Mouse (Mus musculus) kidney, postnatal 25 days (tissue): ENCODE results near the gene 2310039H08Rik.

ENCODE experiments used
- DNase-seq, 2 experiments: peaks; one replicate each; pipeline ENCODE4 v3.0.0; 2021; ENCODE audit warnings: mixed read lengths in 2 of 2

2310039H08Rik gene

DNA sequence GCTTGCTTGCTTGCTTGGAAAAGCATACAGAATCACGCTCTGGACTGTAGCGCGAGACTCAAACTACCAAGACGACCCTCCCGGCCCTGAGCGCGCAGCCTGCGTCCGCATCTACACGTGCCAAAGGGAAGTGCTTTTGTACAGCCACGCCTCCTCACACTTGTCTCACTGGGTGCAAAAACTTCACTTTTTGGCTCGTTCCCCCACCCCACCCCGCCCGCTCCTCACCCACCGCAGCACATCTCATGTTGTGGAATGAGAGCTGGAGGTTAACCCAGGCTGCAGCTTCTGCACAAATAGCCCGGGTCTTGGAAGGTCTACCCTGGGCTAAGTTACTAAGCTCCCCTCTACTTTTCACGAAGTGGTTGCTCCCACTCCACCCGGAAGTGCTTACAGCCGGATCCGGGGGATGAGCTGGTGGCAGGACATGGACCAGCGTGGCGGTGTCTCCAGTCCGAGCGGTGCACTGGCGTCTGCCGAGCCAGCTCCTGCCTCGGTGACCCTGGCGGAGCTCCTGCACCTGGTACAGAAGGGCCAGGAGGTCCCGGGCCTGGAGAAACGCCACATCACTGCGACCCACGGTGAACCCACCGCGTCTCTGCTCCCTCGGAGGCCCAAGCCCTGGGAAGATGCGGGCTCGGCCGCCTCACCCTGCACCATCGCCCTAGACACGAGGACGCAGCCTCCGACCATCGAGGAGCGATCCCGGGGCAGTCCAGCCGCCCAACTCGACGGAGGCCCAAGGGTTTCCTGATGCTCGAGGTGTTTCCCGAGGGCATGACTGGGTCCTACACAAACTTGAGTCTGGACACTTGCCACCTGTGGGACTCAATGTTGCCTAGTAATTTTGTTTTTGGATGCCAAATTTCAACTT, at the start of gene 2310039H08Rik:
2310039H08Rik (plus strand) TSS at position 232 of the 874 bp plus-strand sequence.
- DNase-seq, result peak; percentile 84 to 92

DNA sequence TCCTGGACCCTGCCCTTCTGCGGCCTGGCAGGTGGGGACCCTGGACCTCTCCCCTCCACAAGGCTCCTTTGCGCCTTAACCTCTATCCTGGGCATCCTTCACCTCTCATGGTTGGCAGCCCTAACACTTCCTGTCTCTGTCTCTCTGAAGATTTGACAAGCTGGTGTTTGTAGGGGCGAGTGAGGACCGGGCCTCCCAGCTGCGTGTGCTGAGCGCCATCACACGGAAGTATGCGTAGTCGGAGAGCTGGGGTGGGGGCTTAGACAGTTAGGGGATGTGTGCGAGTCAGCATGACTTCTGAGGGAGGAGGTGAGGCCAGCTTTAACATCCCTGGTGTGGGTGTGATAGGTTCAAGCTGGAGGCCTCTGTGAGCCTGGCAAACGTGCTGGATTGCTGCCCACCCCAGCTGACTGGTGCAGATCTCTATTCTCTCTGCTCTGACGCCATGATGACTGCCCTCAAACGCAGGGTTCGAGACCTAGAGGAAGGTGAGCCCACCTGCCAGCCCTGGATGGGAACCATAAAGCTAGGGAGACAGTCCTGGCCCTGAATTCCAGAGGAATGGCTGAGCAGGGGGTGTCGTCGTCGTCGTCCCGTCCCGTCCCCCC, 47.9 kb upstream of the 2310039H08Rik start:
- no peak for DNase-seq

GRCm38 (mm10) chr17:46725273-46725672, 47.2 kb upstream of the 2310039H08Rik start:
- no peak for DNase-seq

DNA sequence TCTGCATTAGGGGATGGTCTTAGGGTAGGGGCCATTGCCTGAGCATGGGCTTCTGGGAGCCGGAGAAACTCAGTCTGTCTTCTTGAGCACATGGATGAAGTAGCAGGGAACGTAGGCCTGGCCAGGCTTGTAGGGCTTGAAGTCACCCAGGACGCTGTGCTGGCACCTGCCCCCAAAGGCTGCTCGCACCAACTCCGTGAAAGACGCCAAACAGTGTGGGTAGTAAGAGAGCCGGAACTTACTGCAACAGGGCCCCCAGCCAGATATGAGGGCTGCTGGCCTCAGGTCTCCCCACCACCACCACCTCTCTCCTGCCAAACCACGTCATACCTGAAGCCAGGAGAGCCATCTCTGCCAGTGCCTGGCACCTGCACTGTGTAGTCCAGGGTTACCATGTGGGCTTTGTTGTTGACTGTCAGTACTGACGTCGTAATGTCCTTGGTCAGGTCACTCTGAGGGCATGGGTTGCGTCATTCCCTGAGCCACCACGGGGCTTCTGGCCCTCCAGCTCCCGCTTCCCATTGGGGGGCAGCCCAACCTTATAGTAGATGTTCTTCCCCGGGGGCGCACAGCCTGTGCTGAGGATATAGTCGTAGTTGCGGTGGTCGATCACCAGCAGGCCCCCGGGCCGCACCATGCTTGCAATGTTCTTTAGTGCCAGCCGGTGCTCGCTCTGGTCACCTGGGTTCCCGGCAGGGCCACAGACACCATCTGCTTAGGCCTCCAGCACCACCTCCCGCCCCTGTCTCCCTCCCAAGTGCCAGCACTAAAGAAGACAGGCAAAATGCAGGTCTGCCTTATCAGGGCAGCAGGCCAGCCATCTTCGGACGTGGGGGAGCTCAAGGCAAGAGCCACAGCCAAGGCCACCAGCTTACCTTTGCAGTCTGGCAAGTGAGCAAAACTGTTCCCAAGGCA, 46.4 kb upstream of the 2310039H08Rik start:
- no peak for DNase-seq

DNA sequence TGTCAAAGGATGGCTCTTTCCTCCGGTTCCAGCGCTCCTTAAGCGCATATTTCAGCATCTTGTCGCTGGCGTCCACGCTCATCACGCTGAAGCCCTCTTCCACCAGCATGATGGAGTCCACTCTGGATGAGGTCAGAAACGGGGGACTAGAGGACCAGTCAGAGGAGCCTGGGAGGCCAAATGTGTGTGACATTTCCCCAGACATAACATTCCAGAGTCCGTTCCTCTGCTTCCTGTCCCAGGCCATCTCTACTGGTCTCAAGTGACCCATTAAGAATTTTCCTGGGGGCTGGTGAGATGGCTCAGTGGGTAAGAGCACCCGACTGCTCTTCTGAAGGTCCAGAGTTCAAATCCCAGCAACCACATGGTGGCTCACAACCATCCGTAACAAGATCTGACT, 45.2 kb upstream of the 2310039H08Rik start:
- DNase-seq, result no peak

DNA sequence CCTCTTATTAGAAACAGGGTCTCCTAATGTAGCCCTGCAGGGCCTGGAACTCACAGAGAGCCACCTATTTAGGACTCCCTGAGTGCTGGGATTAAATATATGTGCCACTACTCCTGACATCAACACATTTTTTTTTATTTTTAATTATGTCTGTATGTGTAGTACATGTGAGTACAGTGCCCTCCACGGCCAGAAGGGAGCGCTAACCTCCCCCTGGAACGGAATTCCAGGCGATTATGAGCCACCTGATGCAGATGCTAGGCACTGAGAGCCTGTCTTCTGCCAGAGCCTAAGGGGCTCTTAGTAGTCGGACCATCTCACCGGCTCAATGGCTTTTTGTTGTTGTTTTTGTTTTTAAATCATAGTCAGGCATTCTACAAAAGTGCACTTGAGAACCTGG, 44.4 kb upstream of the 2310039H08Rik start:
- peak; percentile 67 to 69 for DNase-seq

DNA sequence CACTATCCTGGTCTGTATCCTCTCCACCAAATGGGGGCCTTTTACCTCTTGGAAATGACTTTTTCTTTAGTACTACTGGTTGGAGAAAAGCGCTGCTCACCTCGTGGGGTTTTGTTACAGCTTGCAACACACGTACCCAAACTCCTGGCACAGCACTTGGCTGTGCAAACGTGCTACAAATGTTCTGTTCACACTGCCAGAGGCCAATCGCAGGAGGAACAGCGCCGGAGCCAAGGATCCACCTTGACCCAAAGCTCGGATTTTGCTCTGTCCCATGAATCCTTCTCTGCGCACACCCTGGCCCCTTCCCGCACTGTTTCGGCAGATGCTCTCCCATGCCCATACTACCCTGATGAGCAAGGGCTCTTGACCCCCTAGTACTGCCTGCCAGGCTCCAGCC, 43.9 kb upstream of the 2310039H08Rik start:
- no peak for DNase-seq

DNA sequence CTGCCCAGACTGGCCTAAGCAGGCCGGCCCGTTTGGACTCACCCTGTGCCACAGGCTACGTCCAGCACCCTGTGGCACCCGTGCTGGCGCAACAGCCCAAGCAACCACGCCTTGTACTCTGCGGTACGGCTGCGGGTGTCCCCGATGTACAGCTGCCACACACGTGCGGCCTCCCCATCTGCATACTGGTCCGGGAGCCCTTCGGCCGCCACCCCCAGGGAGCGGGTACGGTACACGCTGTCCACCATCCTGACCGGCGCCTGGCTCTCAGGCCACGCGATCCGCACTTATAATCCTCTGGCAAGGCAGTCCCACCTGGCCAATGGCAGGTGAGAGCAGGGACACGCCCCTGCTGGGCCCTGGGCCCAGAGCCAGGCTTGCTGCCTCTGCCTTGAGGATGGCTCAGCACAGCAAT, 43.5 kb upstream of the 2310039H08Rik start, which contains the start of gene Gnmt:
Gnmt (minus strand) TSS at position 265 of the 415 bp plus-strand sequence.
- DNase-seq, result peak; percentile 85 to 95

DNA sequence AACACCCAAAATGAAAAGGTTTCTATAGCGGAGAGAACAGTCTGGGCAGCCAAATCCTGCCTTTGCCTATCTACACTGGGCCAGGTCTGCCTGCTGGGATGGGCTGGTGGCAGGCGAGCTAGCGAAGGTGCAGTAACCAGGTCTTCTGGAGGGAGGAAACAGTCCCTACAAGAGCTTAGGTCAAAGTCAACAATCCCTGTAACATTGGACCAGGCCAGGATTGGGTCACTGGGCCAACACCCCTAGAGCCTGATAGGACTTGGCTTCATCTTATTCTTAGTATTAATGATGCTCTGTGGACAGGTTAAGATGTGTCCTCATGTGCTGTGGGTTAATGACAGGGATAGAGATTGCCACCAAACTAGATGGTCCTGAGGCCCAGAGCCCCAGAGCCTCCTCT, 38.4 kb upstream of the 2310039H08Rik start:
- no peak for DNase-seq

- no peak for DNase-seq
Observed at GRCm38 (mm10) chr17:46735287-46735686, 37.1 kb upstream of the 2310039H08Rik start.

DNA sequence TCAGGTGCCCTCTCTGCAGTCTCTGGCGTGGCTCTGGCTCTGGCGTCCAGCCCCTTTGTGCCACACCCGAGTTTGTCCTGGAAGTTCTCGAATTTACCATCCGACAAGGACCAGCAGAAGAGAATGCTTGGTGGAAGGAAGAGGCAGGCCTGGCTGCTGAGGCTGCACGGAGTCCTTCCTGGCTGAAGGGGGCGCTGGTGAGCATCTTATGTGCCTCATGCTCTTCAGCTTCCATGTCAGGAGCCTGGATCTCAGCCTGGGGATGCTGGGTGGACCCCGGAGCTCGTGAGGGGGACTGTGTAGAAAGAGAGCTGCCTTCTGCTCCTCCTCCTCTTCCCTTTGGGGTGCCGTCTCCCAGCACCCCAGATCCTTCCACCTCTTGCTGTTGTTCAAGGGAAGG, 36.3 kb upstream of the 2310039H08Rik start:
- peak in 1 of 2 experiments; percentile 37 for DNase-seq

DNA sequence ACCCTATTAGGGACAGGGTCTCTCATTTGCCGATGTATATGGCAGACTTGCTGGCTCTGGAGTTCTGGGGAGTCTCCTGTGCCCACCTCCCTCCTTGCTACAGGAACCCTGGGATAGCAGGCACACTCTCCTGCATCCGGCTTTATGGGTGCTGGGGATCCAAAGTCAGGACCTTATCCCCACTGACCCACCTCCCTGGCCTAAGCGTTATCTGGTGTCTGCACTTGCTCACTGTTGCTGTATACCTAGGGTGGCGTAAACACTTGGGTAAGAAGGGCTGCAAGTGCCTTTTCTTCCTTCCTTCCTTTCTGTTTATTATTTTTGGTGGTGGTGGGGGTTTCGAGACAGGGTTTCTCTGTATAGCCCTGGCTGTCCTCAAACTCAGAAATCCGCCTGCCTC, 31.1 kb upstream of the 2310039H08Rik start:
- DNase-seq, result no peak

- peak in 1 of 2 experiments; percentile 59 for DNase-seq
Observed at GRCm38 (mm10) chr17:46742986-46743385, 29.4 kb upstream of the 2310039H08Rik start.

DNA sequence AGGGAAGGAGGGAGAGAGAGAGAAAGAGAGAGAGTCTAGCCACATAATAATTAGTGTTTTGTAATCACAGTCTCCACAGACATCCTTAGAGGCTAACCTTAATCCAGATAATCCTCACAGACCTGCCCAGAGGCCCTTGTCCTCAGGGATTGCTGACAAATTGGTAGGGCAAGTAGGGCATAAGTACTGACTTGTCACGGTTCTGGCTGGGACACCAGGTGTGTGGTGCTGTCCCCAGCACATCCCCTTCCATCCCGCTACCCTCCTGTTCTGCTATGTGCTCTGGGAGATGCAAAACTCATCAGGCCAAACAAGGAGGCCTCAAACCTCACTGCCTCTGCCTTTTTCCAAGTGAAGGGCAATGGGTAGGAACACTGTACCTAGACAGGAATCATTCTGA, 26.9 kb upstream of the 2310039H08Rik start:
- no peak for DNase-seq

- DNase-seq, result no peak
Observed at GRCm38 (mm10) chr17:46747234-46747633, 25.2 kb upstream of the 2310039H08Rik start.

GRCm38 (mm10) chr17:46747806-46748205, 24.6 kb upstream of the 2310039H08Rik start:
- DNase-seq, result no peak

GRCm38 (mm10) chr17:46749282-46749681, 23.2 kb upstream of the 2310039H08Rik start:
- DNase-seq, result no peak

DNA sequence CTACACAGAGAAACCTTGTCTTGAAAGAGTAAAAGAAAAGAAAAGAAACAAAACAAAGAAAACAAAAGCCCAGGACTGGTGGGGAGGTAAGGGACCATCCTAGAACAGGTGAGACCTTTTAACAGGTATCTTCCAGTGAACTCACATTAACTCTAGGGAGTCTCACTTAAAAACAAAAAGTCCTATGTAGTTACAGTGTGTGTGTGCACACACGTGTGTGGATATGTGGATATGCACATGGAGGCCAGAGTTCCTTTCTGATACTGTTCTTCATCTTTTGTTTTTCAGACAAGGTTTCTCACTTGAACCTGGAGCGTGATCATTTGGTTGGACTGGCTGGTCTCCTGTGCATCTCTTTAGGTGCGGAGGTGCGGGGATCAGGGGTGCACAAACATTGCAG, 21.9 kb upstream of the 2310039H08Rik start:
- no peak for DNase-seq

DNA sequence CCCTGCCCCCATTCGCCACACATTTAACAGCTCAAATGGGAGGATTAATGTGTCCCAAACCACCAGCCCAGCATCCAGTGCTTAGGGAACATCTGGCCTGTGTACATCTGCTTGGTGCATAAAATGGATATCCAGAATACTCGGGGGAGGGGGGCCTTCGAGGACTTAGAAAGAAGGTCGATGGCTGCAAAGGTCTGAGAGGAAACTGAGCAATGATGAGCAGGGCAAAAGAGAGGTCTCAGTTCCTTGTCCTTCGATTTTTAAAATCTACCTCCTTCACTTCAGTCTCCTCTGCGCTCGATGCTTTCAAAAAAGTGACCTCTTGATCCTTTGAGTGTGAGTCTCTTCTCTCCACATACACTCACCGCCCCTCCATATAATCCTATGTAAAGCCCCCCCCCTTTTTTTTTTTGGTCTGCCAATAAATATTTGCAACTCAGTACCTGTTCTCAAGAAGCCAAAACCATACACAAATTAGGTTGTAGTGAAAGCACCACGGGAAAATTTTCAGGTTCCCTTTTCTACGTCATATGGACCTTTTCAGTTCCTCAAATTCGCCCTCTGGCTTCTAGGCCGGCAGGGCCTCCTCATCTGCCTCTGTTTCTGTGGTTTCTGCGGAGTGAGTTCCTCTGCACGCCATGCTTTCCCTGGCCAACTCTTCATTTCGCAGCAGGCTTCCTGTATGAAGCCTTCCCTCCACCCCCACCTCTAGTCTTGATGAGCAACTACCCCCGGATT, 21.2 kb upstream of the 2310039H08Rik start:
- DNase-seq, result peak in 1 of 2 experiments; percentile 28

GRCm38 (mm10) chr17:46751794-46752556, 20.5 kb upstream of the 2310039H08Rik start, which contains the start of gene Cnpy3:
Gene Cnpy3 (minus strand): TSS chr17:46752214.
- peak; percentile 98 to 100 for DNase-seq

DNA sequence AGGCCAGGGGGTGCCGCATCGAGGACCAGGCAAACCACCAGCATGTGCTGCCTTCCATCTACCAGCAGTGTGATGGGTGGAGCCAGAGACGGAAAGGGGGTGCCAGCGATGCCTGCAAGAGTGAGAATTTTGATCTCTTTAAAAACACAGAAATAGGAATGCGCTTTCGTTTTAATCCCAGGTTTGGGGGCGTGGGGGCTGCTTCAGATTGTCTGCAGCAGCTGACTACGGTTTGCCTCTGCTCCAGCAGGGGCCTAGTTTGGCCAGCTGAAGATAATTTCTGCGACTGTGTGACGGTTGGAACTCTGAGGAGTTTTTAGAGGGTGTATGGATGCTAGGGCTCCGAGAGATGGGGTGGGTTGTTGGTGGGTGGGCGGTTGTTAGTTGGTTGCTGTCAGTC, 13.7 kb upstream of the 2310039H08Rik start:
- DNase-seq, result no peak
